In genomic region chr13:78206891-78207430, GRCm38 (mm10) we compare ENCODE assay signal across 11 mouse cellular contexts. TPM values are rescaled to one million over a fixed set of nuclear protein-coding genes. Genes with fewer than 3 reads are reported as not detected.
DNase-seq lines count a peak whose midpoint lies in the region; ATAC-seq and TF ChIP-seq lines count a peak whose summit lies in the region.
"Had no signal": no experiment of that assay in that cellular context is flagged by ENCODE, and none has a peak within 500 bp of the region (broad histone marks: within the 10 kb centered on the region; RNA-seq: fewer than 3 reads in every experiment).

No protein-coding gene starts in this region.

- peak overlapping the region; percentile 62 for H3K4me3 ChIP-seq in megakaryocyte, embryonic 14.5 days (replicated peaks)
- peak overlapping the region; percentile 14 for H3K4me3 ChIP-seq in embryonic facial prominence, embryonic 14.5 days (ENCODE audit: low read depth, low read length)
- H3K4me3 ChIP-seq in hindbrain, postnatal 0 days (ENCODE audit: low read length), result no peak overlapping the region
- H3K4me3 ChIP-seq in stomach, postnatal 0 days (ENCODE audit: low read depth, low read length), result no peak overlapping the region
- H3K4me3 ChIP-seq: intestine, embryonic 15.5 days; lung, embryonic 15.5 days had no signal

- H3K27ac ChIP-seq in embryonic facial prominence, embryonic 14.5 days (replicated peaks; ENCODE audit: low read depth, low read length), result no peak overlapping the region
- H3K27ac ChIP-seq in hindbrain, postnatal 0 days, result peak overlapping the region; percentile 26; the same call in 1 of the 2 replicates
- H3K27ac ChIP-seq in stomach, postnatal 0 days (replicated peaks), result 0 out of 2 replicates have a peak overlapping the region, but pooled peaks have one; percentile 40
- H3K27ac ChIP-seq: intestine, embryonic 15.5 days; lung, embryonic 15.5 days had no signal

- peaks cover 96% of the 10 kb centered on the region for H3K27me3 ChIP-seq in megakaryocyte, embryonic 14.5 days (replicated peaks)
- H3K27me3 ChIP-seq in embryonic facial prominence, embryonic 14.5 days (replicated peaks; ENCODE audit: control insufficient read depth, insufficient read depth, low read length), result peaks cover 45% of the 10 kb centered on the region
- H3K27me3 ChIP-seq in hindbrain, postnatal 0 days (ENCODE audit: insufficient read depth, low read length), result no peaks in the 10 kb centered on the region
- H3K27me3 ChIP-seq in stomach, postnatal 0 days (ENCODE audit: control insufficient read depth, insufficient read depth, low read length), result peaks cover 4% of the 10 kb centered on the region; the same call in 1 of the 2 replicates

- no peak for DNase-seq in embryonic facial prominence, embryonic 14.5 days (ENCODE audit: low spot score)
- DNase-seq in hindbrain, postnatal 0 days (ENCODE audit: low spot score), result no peak
- no peak for DNase-seq in stomach, postnatal 0 days (ENCODE audit: low spot score)
- DNase-seq in ovary, adult 18-20 months (ENCODE audit: low spot score), result no peak
- no peak for DNase-seq in urinary bladder, adult 18-20 months (ENCODE audit: low spot score in 2 of 2)
- DNase-seq: cerebellum, postnatal 36 days; thymus, adult 18-20 months had no signal

- no peak for ATAC-seq in megakaryocyte, adult 5-6 weeks (ENCODE audit: poor library complexity, severe bottlenecking)
- ATAC-seq in embryonic facial prominence, embryonic 14.5 days (ENCODE audit: low read depth), result no peak
- ATAC-seq in hindbrain, postnatal 0 days, result no peak
- ATAC-seq in stomach, postnatal 0 days (ENCODE audit: low FRiP score, low TSS enrichment), result no peak
- ATAC-seq: intestine, embryonic 15.5 days had no signal

- H3K36me3 ChIP-seq in megakaryocyte, embryonic 14.5 days (replicated peaks; ENCODE audit: low read length), result no peaks in the 10 kb centered on the region
- H3K36me3 ChIP-seq in embryonic facial prominence, embryonic 14.5 days (ENCODE audit: control insufficient read depth, insufficient read depth, low read length), result no peaks in the 10 kb centered on the region
- no peaks in the 10 kb centered on the region for H3K36me3 ChIP-seq in hindbrain, postnatal 0 days (ENCODE audit: insufficient read depth, low read length)
- no peaks in the 10 kb centered on the region for H3K36me3 ChIP-seq in stomach, postnatal 0 days (ENCODE audit: control insufficient read depth, insufficient read depth, low read length)
- H3K36me3 ChIP-seq: intestine, embryonic 15.5 days; lung, embryonic 15.5 days had no signal

- no peak for TF ChIP-seq CTCF in hindbrain, postnatal 0 days (IDR thresholded peaks at IDR 0.05; ENCODE audit: low read depth)
- no peak for TF ChIP-seq CTCF in stomach, postnatal 0 days (IDR thresholded peaks at IDR 0.05; ENCODE audit: low read depth)

- peaks cover 17% of the 10 kb centered on the region for H3K9me3 ChIP-seq in megakaryocyte, embryonic 14.5 days
- no peaks in the 10 kb centered on the region for H3K9me3 ChIP-seq in embryonic facial prominence, embryonic 14.5 days (ENCODE audit: control insufficient read depth, low read length)
- H3K9me3 ChIP-seq in hindbrain, postnatal 0 days (ENCODE audit: low read length), result no peaks in the 10 kb centered on the region
- H3K9me3 ChIP-seq in stomach, postnatal 0 days (ENCODE audit: control insufficient read depth, low read length), result no peaks in the 10 kb centered on the region
- H3K9me3 ChIP-seq: intestine, embryonic 15.5 days; lung, embryonic 15.5 days had no signal

- WGBS in embryonic facial prominence, embryonic 14.5 days, result 46% methylated on average over 7 of the region's 7 CpGs
- WGBS in hindbrain, postnatal 0 days, result 28% methylated on average over 7 of the region's 7 CpGs
- 47% methylated on average over 7 of the region's 7 CpGs for WGBS in stomach, postnatal 0 days

- peak overlapping the region; percentile 25 for H3K4me2 ChIP-seq in embryonic facial prominence, embryonic 14.5 days (ENCODE audit: low read depth, low read length)
- peak overlapping the region; percentile 94 for H3K4me2 ChIP-seq in hindbrain, postnatal 0 days (ENCODE audit: low read depth, low read length)
- H3K4me2 ChIP-seq in stomach, postnatal 0 days (replicated peaks; ENCODE audit: low read depth), result peak overlapping the region; percentile 41
- H3K4me2 ChIP-seq: intestine, embryonic 15.5 days; lung, embryonic 15.5 days had no signal

- H3K4me1 ChIP-seq in megakaryocyte, embryonic 14.5 days, result peaks cover 43% of the 10 kb centered on the region
- H3K4me1 ChIP-seq in embryonic facial prominence, embryonic 14.5 days (ENCODE audit: control insufficient read depth, insufficient read depth, low read length), result peaks cover 22% of the 10 kb centered on the region; the same call in 1 of the 2 replicates
- H3K4me1 ChIP-seq in hindbrain, postnatal 0 days (ENCODE audit: insufficient read depth, low read length), result peaks cover 11% of the 10 kb centered on the region; the same call in 1 of the 2 replicates
- H3K4me1 ChIP-seq in stomach, postnatal 0 days (replicated peaks; ENCODE audit: control insufficient read depth, insufficient read depth), result peaks cover 2% of the 10 kb centered on the region; the same call in 1 of the 2 replicates

- 0 out of 2 replicates have a peak overlapping the region, but pooled peaks have one; percentile 16 for H3K9ac ChIP-seq in embryonic facial prominence, embryonic 14.5 days (ENCODE audit: low read depth, low read length)
- no peak overlapping the region for H3K9ac ChIP-seq in hindbrain, postnatal 0 days (replicated peaks; ENCODE audit: low read length)
- H3K9ac ChIP-seq in stomach, postnatal 0 days (ENCODE audit: low read length), result no peak overlapping the region
- H3K9ac ChIP-seq: intestine, embryonic 15.5 days; lung, embryonic 15.5 days had no signal

- TF ChIP-seq EP300 in stomach, postnatal 0 days (optimal IDR thresholded peaks at IDR 0.05), result no peak

RNA-seq across cellular contexts. Expression of gene Nr2f1, which starts 7.4 kb away (rescaled TPM):
- polyA plus RNA-seq in megakaryocyte, embryonic 14.5 days (2012; ENCODE audit: insufficient read depth, low replicate concordance), result not detected in 2 replicates
- not detected in 2 replicates for total RNA-seq in megakaryocyte, adult 5-6 weeks (2015)
- not detected in 2 replicates for total RNA-seq in megakaryocyte, adult 5-6 weeks (2017)
- polyA plus RNA-seq in embryonic facial prominence, embryonic 14.5 days (2014; fragmentation: Nextera tagmentation; extraction: Ambion mirVana), result 17.9 and 19.4 TPM in 2 replicates
- 220 and 254 TPM in 2 replicates for total RNA-seq in hindbrain, postnatal 0 days (2014; rRNA removed)
- 49.8 and 51.2 TPM in 2 replicates for polyA plus RNA-seq in hindbrain, postnatal 0 days (2015; fragmentation: Nextera tagmentation; extraction: Ambion mirVana)
- 5.8 and 6.3 TPM in 2 replicates for polyA plus RNA-seq in stomach, postnatal 0 days (2015; fragmentation: Nextera tagmentation; extraction: Ambion mirVana)

Comparison
In these comparisons a context has a peak if more than half of its experiments do, and no peak if none do; other contexts are left out.
1. H3K4me3 ChIP-seq: peak in megakaryocyte, embryonic 14.5 days (single experiment) and embryonic facial prominence, embryonic 14.5 days (single experiment); none in hindbrain, postnatal 0 days (single experiment) and stomach, postnatal 0 days (single experiment).
2. H3K4me2 ChIP-seq: peak in every context shown above with its lines; median percentile 94 in hindbrain, postnatal 0 days; 41 in stomach, postnatal 0 days; 25 in embryonic facial prominence, embryonic 14.5 days.